Mouse (Mus musculus) CH12.LX (cell line): ENCODE results near the gene Gcm1. TPM values are rescaled to one million over a fixed set of nuclear protein-coding genes. Genes with fewer than 3 reads are reported as not detected.

Experiments
- DNase-seq: peaks from one replicate; pipeline ENCODE4 v3.0.0-alpha.2; 2013; ENCODE audit errors: extremely low read depth
- H3K27ac ChIP-seq: 2 replicates; pipeline ENCODE4 v1.5.1; 2012; ENCODE audit warnings: low read depth, mild to moderate bottlenecking, control low read depth, moderate library complexity; ENCODE audit not compliant: insufficient read depth
- H3K27me3 ChIP-seq: replicated peaks from 2 replicates; pipeline ENCODE3; 2012; ENCODE audit warnings: inconsistent platforms
- H3K36me3 ChIP-seq, 2 experiments: replicated peaks in 1 of 2; 2 replicates each; pipeline versions ENCODE3 to v1.6.1; 2012; ENCODE audit warnings: inconsistent platforms in 1 of 2, low read length in 1 of 2, mild to moderate bottlenecking in 1 of 2, mixed read lengths in 1 of 2, moderate library complexity in 1 of 2; ENCODE audit not compliant: control insufficient read depth in 1 of 2, insufficient read depth in 1 of 2
- H3K4me1 ChIP-seq, 2 experiments: 2 replicates each; pipeline ENCODE4 v1.6.1; 2012; ENCODE audit warnings: inconsistent platforms in 1 of 2, moderate library complexity in 1 of 2; ENCODE audit not compliant: insufficient read depth in 2 of 2, control insufficient read depth in 1 of 2
- H3K4me2 ChIP-seq: 2 replicates; pipeline ENCODE4 v1.6.1; 2012; ENCODE audit warnings: low read depth, mild to moderate bottlenecking, control low read depth; ENCODE audit not compliant: poor library complexity, insufficient read depth, severe bottlenecking
- H3K4me3 ChIP-seq, 3 experiments: fragments of 150-350 bp in 1 of 3; sonication (generic) in 1 of 3; replicated peaks in 1 of 3; 2 replicates each; pipeline versions ENCODE3 to v1.5.1; 2011 to 2012; ENCODE audit warnings: low read depth in 2 of 3, low read length in 2 of 3, mild to moderate bottlenecking in 2 of 3, moderate library complexity in 2 of 3, control low read depth in 1 of 3, improper control_type of control experiment in 1 of 3, inconsistent platforms in 1 of 3, mixed read lengths in 1 of 3; ENCODE audit not compliant: poor library complexity in 1 of 3
- H3K79me2 ChIP-seq: replicated peaks from 2 replicates; pipeline ENCODE4 v1.6.1; 2012; ENCODE audit warnings: mild to moderate bottlenecking, moderate library complexity; ENCODE audit not compliant: control insufficient read depth, poor library complexity, insufficient read depth, severe bottlenecking; ENCODE audit errors: extremely low read depth
- H3K9ac ChIP-seq: 2 replicates; pipeline ENCODE4 v1.6.1; 2012; ENCODE audit warnings: low read depth, mild to moderate bottlenecking, control low read depth, moderate library complexity; ENCODE audit not compliant: insufficient read depth
- H3K9me3 ChIP-seq: replicated peaks from 2 replicates; pipeline ENCODE3; 2012; ENCODE audit warnings: low read length, inconsistent platforms, mixed read lengths
- BHLHE40 ChIP-seq: IDR thresholded peaks from 2 replicates; pipeline ENCODE4 v1.6.1; 2011; ENCODE audit warnings: mild to moderate bottlenecking, low read depth, low read length, improper control_type of control experiment
- CHD1 ChIP-seq: IDR thresholded peaks from 2 replicates; pipeline ENCODE4 v1.6.1; 2012; ENCODE audit warnings: low read depth, low read length, improper control_type of control experiment, inconsistent platforms
- CHD2 ChIP-seq: IDR thresholded peaks from 2 replicates; pipeline ENCODE4 v1.6.1; 2011; ENCODE audit warnings: low read length, improper control_type of control experiment
- CTCF ChIP-seq, 2 experiments: IDR thresholded peaks in 1 of 2; conservative IDR thresholded peaks in 1 of 2; 2 replicates each; pipeline ENCODE4 v1.5.1; 2011 to 2012; ENCODE audit warnings: low read depth in 2 of 2, low read length in 2 of 2, improper control_type of control experiment in 1 of 2, inconsistent platforms in 1 of 2, mild to moderate bottlenecking in 1 of 2, moderate library complexity in 1 of 2
- E2F4 ChIP-seq: IDR thresholded peaks from 2 replicates; pipeline ENCODE4 v1.6.1; 2011; ENCODE audit warnings: low read depth, low read length, improper control_type of control experiment; ENCODE audit not compliant: insufficient replicate concordance
- ELF1 ChIP-seq: IDR thresholded peaks from 2 replicates; pipeline ENCODE4 v1.6.1; 2014; ENCODE audit warnings: low read depth, mild to moderate bottlenecking, inconsistent platforms, low read length, improper control_type of control experiment
- EP300 ChIP-seq: IDR thresholded peaks from 2 replicates; pipeline ENCODE4 v1.6.1; 2011; ENCODE audit warnings: low read length, improper control_type of control experiment
- ETS1 ChIP-seq: conservative IDR thresholded peaks from 2 replicates; pipeline ENCODE4 v1.6.1; 2012; ENCODE audit warnings: low read depth, mild to moderate bottlenecking, inconsistent platforms, low read length, improper control_type of control experiment, moderate library complexity
- GABPA ChIP-seq: IDR thresholded peaks from 2 replicates; pipeline ENCODE4 v1.6.1; 2012; ENCODE audit warnings: low read depth, low read length, improper control_type of control experiment, inconsistent platforms; ENCODE audit not compliant: insufficient replicate concordance
- HCFC1 ChIP-seq: IDR thresholded peaks from 2 replicates; pipeline ENCODE4 v1.6.1; 2012; ENCODE audit warnings: low read depth, mild to moderate bottlenecking, inconsistent platforms, low read length, improper control_type of control experiment
- IRF4 ChIP-seq: IDR thresholded peaks from 2 replicates; pipeline ENCODE4 v1.6.1; 2014; ENCODE audit warnings: low read depth, mild to moderate bottlenecking, inconsistent platforms, low read length, improper control_type of control experiment
- JUN ChIP-seq: IDR thresholded peaks from 2 replicates; pipeline ENCODE4 v1.6.1; 2011; ENCODE audit warnings: low read depth, mild to moderate bottlenecking, low read length, improper control_type of control experiment, moderate library complexity; ENCODE audit not compliant: insufficient read depth
- JUND ChIP-seq: conservative IDR thresholded peaks from 2 replicates; pipeline ENCODE4 v1.6.1; 2011; ENCODE audit warnings: low read depth, low read length, improper control_type of control experiment
- KAT2A ChIP-seq: IDR thresholded peaks from 2 replicates; pipeline ENCODE4 v1.6.1; 2012; ENCODE audit warnings: low read length, improper control_type of control experiment, inconsistent platforms; ENCODE audit not compliant: insufficient replicate concordance
- MAFK ChIP-seq: IDR thresholded peaks from 2 replicates; pipeline ENCODE4 v1.6.1; 2011; ENCODE audit warnings: low read length, improper control_type of control experiment; ENCODE audit not compliant: insufficient replicate concordance
- MAX ChIP-seq: IDR thresholded peaks from 2 replicates; pipeline ENCODE4 v1.6.1; 2011; ENCODE audit warnings: low read length, improper control_type of control experiment
- MAZ ChIP-seq: IDR thresholded peaks from 2 replicates; pipeline ENCODE4 v1.6.1; 2012; ENCODE audit warnings: low read depth, mild to moderate bottlenecking, inconsistent platforms, low read length, improper control_type of control experiment, moderate library complexity
- MEF2A ChIP-seq: IDR thresholded peaks from 2 replicates; pipeline ENCODE4 v1.6.1; 2014; ENCODE audit warnings: low read depth, mild to moderate bottlenecking, inconsistent platforms, low read length, improper control_type of control experiment, borderline replicate concordance
- MXI1 ChIP-seq: IDR thresholded peaks from 2 replicates; pipeline ENCODE4 v1.6.1; 2011; ENCODE audit warnings: mild to moderate bottlenecking, low read depth, low read length, improper control_type of control experiment
- MYC ChIP-seq: IDR thresholded peaks from 2 replicates; pipeline ENCODE4 v1.6.1; 2011; ENCODE audit warnings: low read depth, mild to moderate bottlenecking, improper control_type of control experiment, low read length
- NELFE ChIP-seq: IDR thresholded peaks from 2 replicates; pipeline ENCODE4 v1.6.1; 2011; ENCODE audit warnings: low read depth, low read length, improper control_type of control experiment
- NRF1 ChIP-seq: IDR thresholded peaks from 2 replicates; pipeline ENCODE4 v1.6.1; 2014; ENCODE audit warnings: low read depth, mild to moderate bottlenecking, inconsistent platforms, low read length, improper control_type of control experiment, moderate library complexity
- PAX5 ChIP-seq: IDR thresholded peaks from 2 replicates; pipeline ENCODE4 v1.6.1; 2012; ENCODE audit warnings: low read length, inconsistent platforms, mixed read lengths
- POLR2A ChIP-seq: IDR thresholded peaks from 2 replicates; pipeline ENCODE4 v1.6.1; 2011; ENCODE audit warnings: low read depth, mild to moderate bottlenecking, improper control_type of control experiment, low read length
- POLR2AphosphoS2 ChIP-seq: IDR thresholded peaks from 2 replicates; pipeline ENCODE4 v1.6.1; 2011; ENCODE audit warnings: low read depth, low read length, improper control_type of control experiment
- RAD21 ChIP-seq: IDR thresholded peaks from 2 replicates; pipeline ENCODE4 v1.6.1; 2011; ENCODE audit warnings: low read depth, mild to moderate bottlenecking, low read length, improper control_type of control experiment, moderate library complexity
- RCOR1 ChIP-seq: conservative IDR thresholded peaks from 2 replicates; pipeline ENCODE4 v1.6.1; 2012; ENCODE audit warnings: low read depth, mild to moderate bottlenecking, inconsistent platforms, low read length, improper control_type of control experiment
- SIN3A ChIP-seq: IDR thresholded peaks from 2 replicates; pipeline ENCODE4 v1.6.1; 2012; ENCODE audit warnings: low read length, improper control_type of control experiment, inconsistent platforms
- SMC3 ChIP-seq: IDR thresholded peaks from 2 replicates; pipeline ENCODE4 v1.6.1; 2011; ENCODE audit warnings: low read depth, low read length, improper control_type of control experiment
- TCF12 ChIP-seq: IDR thresholded peaks from 2 replicates; pipeline ENCODE4 v1.6.1; 2014; ENCODE audit warnings: low read depth, mild to moderate bottlenecking, inconsistent platforms, low read length, improper control_type of control experiment
- UBTF ChIP-seq: IDR thresholded peaks from 2 replicates; pipeline ENCODE4 v1.6.1; 2012; ENCODE audit warnings: low read depth, mild to moderate bottlenecking, inconsistent platforms, low read length, improper control_type of control experiment, moderate library complexity
- USF1 ChIP-seq: IDR thresholded peaks from 2 replicates; pipeline ENCODE4 v1.6.1; 2014; ENCODE audit warnings: low read depth, mild to moderate bottlenecking, inconsistent platforms, low read length, improper control_type of control experiment
- USF2 ChIP-seq: conservative IDR thresholded peaks from 2 replicates; pipeline ENCODE4 v1.6.1; 2011; ENCODE audit warnings: low read depth, low read length, improper control_type of control experiment
- ZC3H11A ChIP-seq: IDR thresholded peaks from 2 replicates; pipeline ENCODE4 v1.6.1; 2012; ENCODE audit warnings: low read depth, mild to moderate bottlenecking, inconsistent platforms, low read length, improper control_type of control experiment
- ZKSCAN1 ChIP-seq: IDR thresholded peaks from 2 replicates; pipeline ENCODE4 v1.6.1; 2012; ENCODE audit warnings: low read depth, inconsistent platforms, low read length, improper control_type of control experiment, borderline replicate concordance
- ZMIZ1 ChIP-seq: IDR thresholded peaks from 2 replicates; pipeline ENCODE4 v1.6.1; 2012; ENCODE audit warnings: low read depth, mild to moderate bottlenecking, inconsistent platforms, low read length, improper control_type of control experiment
- ZNF384 ChIP-seq: IDR thresholded peaks from 2 replicates; pipeline ENCODE4 v1.6.1; 2012; ENCODE audit warnings: low read depth, low read length, improper control_type of control experiment, inconsistent platforms
- dilution Hi-C: fragments of 300-500 bp; cut with MboI; formaldehyde crosslinking; loops from 2 replicates; pipeline ENCODE4 v1.14.3; 2020; ENCODE audit warnings: low sequenced_read_pairs; ENCODE audit not compliant: extremely low pct_unique_long_range_greater_than_20kb, extremely low pct_ligation_motif_present
- in situ Hi-C: fragments of 300-500 bp; cut with MboI; formaldehyde crosslinking; loops from 3 replicates; pipeline ENCODE4 v1.14.3; 2019; ENCODE audit warnings: low sequenced_read_pairs, low pct_ligation_motif_present, low pct_unique_long_range_greater_than_20kb, mixed read lengths
- polyA plus RNA-seq: library from polyadenylated mRNA; unstranded; fragments of >175 nt; gene quantifications from 2 replicates; pipeline ENCODE4 v1.2.1, GENCODE M21; 2012; ENCODE audit warnings: low read depth; ENCODE audit not compliant: insufficient read length
- total RNA-seq, 2 experiments: library from RNA; depleted of rRNA; stranded (reverse); fragments of 300-350 nt in 1 of 2; fragments of >200 nt in 1 of 2; gene quantifications; 2 replicates each; pipeline ENCODE4 v1.2.3; 2012 to 2014

Gene Gcm1
- total and polyA plus RNA-seq, 3 experiments: not detected

GRCm38 (mm10) chr9:78112770-78113537 is 61.2 kb downstream of the Gcm1 start:
- in situ Hi-C loops (no loop called here), dilution Hi-C loops (no loop called here)
- peak overlapping the region; percentile 83 for H3K27ac ChIP-seq
- H3K27me3 ChIP-seq: no peaks in the 10 kb centered on the region
- H3K9me3 ChIP-seq: no peaks in the 10 kb centered on the region
- H3K9ac ChIP-seq: peak overlapping the region; percentile 90
- peaks cover 5 to 42% of the 10 kb centered on the region in 2 experiments; a peak in 3 of 4 replicates for H3K4me1 ChIP-seq
- H3K79me2 ChIP-seq: no peaks in the 10 kb centered on the region
- DNase-seq: peak; percentile 86
- peak overlapping the region; percentile 42; the same call in 1 of the 2 replicates for H3K4me2 ChIP-seq
- H3K4me3 ChIP-seq: peak overlapping the region; percentile 65 to 99 (median 86)
- H3K36me3 ChIP-seq: peaks cover 0 to 3% of the 10 kb centered on the region in 2 experiments
- TF ChIP-seq E2F4 (no peak), MYC (0 out of 2 replicates have a peak, but pooled peaks have one; percentile 38), SMC3 (peak; percentile 95), POLR2AphosphoS2 (no peak), MAX (no peak), RAD21 (peak; percentile 88), NRF1 (no peak), MAFK (peak; percentile 75; the same call in 1 of the 2 replicates), ZC3H11A (peak; percentile 37; the same call in 1 of the 2 replicates), CHD1 (no peak), ZKSCAN1 (no peak), USF1 (no peak), ZMIZ1 (0 out of 2 replicates have a peak, but pooled peaks have one; percentile 58), ZNF384 (peak; percentile 95), JUN (peak; percentile 21; the same call in 1 of the 2 replicates), TCF12 (peak; percentile 78), BHLHE40 (peak; percentile 55; the same call in 1 of the 2 replicates), EP300 (peak; percentile 70), UBTF (peak; percentile 73; the same call in 1 of the 2 replicates), MXI1 (no peak; the same call in 1 of the 2 replicates), PAX5 (no peak), ELF1 (0 out of 2 replicates have a peak, but pooled peaks have one; percentile 47), HCFC1 (peak; percentile 52; the same call in 1 of the 2 replicates), CHD2 (no peak), IRF4 (peak; percentile 60), CTCF (conservative IDR thresholded peaks at IDR 0.05 in 1 of 2, IDR thresholded peaks at IDR 0.05 in 1 of 2; ENCODE audit: low read depth in 2 of 2, low read length in 2 of 2) (peak in 1 of 2 experiments; percentile 100; a peak in 3 of 4 replicates), POLR2A (0 out of 2 replicates have a peak, but pooled peaks have one; percentile 25), JUND (peak; percentile 4; the same call in 1 of the 2 replicates), USF2 (no peak), NELFE (peak; percentile 90; the same call in 1 of the 2 replicates), RCOR1 (0 out of 2 replicates have a peak, but pooled peaks have one; percentile 42), ETS1 (0 out of 2 replicates have a peak, but pooled peaks have one; percentile 22), GABPA (no peak), KAT2A (no peak), MAZ (0 out of 2 replicates have a peak, but pooled peaks have one; percentile 47), SIN3A (0 out of 2 replicates have a peak, but pooled peaks have one; percentile 47), MEF2A (no peak; the same call in 1 of the 2 replicates)
